Mouse (Mus musculus) megakaryocyte-erythroid progenitor cell, adult 5 weeks (primary cell): ENCODE data around the gene Tmem158. TPM values are rescaled to one million over a fixed set of nuclear protein-coding genes. Genes with fewer than 3 reads are reported as not detected.

Source experiments
- polyA plus RNA-seq: library from polyadenylated mRNA; stranded (reverse); fragments of >175 nt; gene quantifications from 2 replicates; pipeline ENCODE4 v1.2.3, GENCODE M21; 2012

Tmem158 gene
- polyA plus RNA-seq = 13.3 and 16.6 TPM in 2 replicates

GRCm38 (mm10) chr9:123260611-123261021 is at the start of gene Tmem158:
TSS of gene Tmem158 (minus strand) at chr9:123260764.

GRCm38 (mm10) chr9:123215621-123216440 is 44.7 kb downstream of the Tmem158 start, which contains the start of gene Cdcp1:
TSS of gene Cdcp1 (minus strand) at chr9:123216038.

Other genes with a start within 250 kb of the Tmem158 start
- gene Tmem42, start 239.4 kb downstream of the Tmem158 start, polyA plus RNA-seq = 11.8 and 12.2 TPM in 2 replicates
- 0.10 TPM in 1 of 2 replicates, not detected in the other for gene Tgm4, start 226.0 kb downstream of the Tmem158 start, polyA plus RNA-seq
- 99.8 and 127 TPM in 2 replicates for gene Zdhhc3, start 147.6 kb downstream of the Tmem158 start, polyA plus RNA-seq
- gene Exosc7, start 147.5 kb downstream of the Tmem158 start, polyA plus RNA-seq = 12.4 and 14.5 TPM in 2 replicates
- 0.36 and 0.51 TPM in 2 replicates for gene Clec3b, start 109.8 kb downstream of the Tmem158 start, polyA plus RNA-seq
- 0.05 and 0.26 TPM in 2 replicates for gene Cdcp1, start 44.7 kb downstream of the Tmem158 start, polyA plus RNA-seq
- 9.4 and 21.8 TPM in 2 replicates for gene Lars2, start 106.2 kb upstream of the Tmem158 start, polyA plus RNA-seq
- 11.9 and 12.8 TPM in 2 replicates for gene Limd1, start 217.9 kb upstream of the Tmem158 start, polyA plus RNA-seq